Mouse (Mus musculus) left cerebral cortex, postnatal 25 days (tissue): ENCODE measurements at regions not wholly inside any gene's neighbourhood (a gene's known extent, or its start where the extent isn't known, plus 50 kb on each side); places are given as distances from the start of the nearest gene placed in this dataset.
A peak's percentile ranks its signal among the peaks of the same experiment; 100 is the strongest.

Source experiments
- DNase-seq, 2 experiments: peaks; one replicate each; pipeline ENCODE4 v3.0.0; 2022; ENCODE audit warnings: low spot score in 2 of 2, mixed read lengths in 1 of 2
- intact Hi-C: fragments of 180-260 bp; cut with DNase I; formaldehyde crosslinking; loops from one replicate; pipeline ENCODE4 v1.15.1; 2025

GRCm38 (mm10) chr4:131491960-131492359 is 346.1 kb downstream of the Ptpru start:
- no peak for DNase-seq
- intact Hi-C loops, result no loop called here

GRCm38 (mm10) chr4:131493726-131494125 is 344.4 kb downstream of the Ptpru start:
- intact Hi-C loops, result no loop called here
- no peak for DNase-seq

- no peak for DNase-seq
- intact Hi-C loops, result no loop called here
Observed at GRCm38 (mm10) chr4:131496900-131497299, 341.2 kb downstream of the Ptpru start.

GRCm38 (mm10) chr4:131500928-131501650 is 337.0 kb downstream of the Ptpru start:
- intact Hi-C loops, result no loop called here
- peak in 1 of 2 experiments; percentile 92 for DNase-seq

- DNase-seq, result peak in 1 of 2 experiments; percentile 68
- intact Hi-C loops, result no loop called here
Observed at GRCm38 (mm10) chr4:131508154-131508553, 329.9 kb downstream of the Ptpru start.

- peak in 1 of 2 experiments; percentile 23 for DNase-seq
- intact Hi-C loops, result no loop called here
Observed at GRCm38 (mm10) chr4:131511586-131511985, 326.5 kb downstream of the Ptpru start.

GRCm38 (mm10) chr4:131512768-131513167 is 325.3 kb downstream of the Ptpru start:
- intact Hi-C loops, result no loop called here

GRCm38 (mm10) chr4:131520636-131521306 is 317.3 kb downstream of the Ptpru start:
- peak in 1 of 2 experiments; percentile 52 for DNase-seq
- intact Hi-C loops, result loop anchor here (5.0 to 10.0 kb wide), 2 partner anchors 197 to 314 kb away; partner anchors contain the start of gene Ptpru

More at GRCm38 (mm10) chr4:131512768-131513167, 325.3 kb downstream of the Ptpru start:
- no peak for DNase-seq

GRCm38 (mm10) chr4:131521307-131521651 is 316.8 kb downstream of the Ptpru start:
- intact Hi-C loops, result loop anchor here (5.0 to 10.0 kb wide), 2 partner anchors 196 to 314 kb away; partner anchors contain the start of gene Ptpru
- peak; percentile 44 to 64 for DNase-seq

- intact Hi-C loops, result loop anchor here (10.0 kb wide), 1 partner anchor 310 kb away; the partner anchor contains the start of gene Ptpru
- peak in 1 of 2 experiments; percentile 61 for DNase-seq
Observed at GRCm38 (mm10) chr4:131525236-131525635, 312.9 kb downstream of the Ptpru start.

GRCm38 (mm10) chr4:131530491-131530890 is 307.6 kb downstream of the Ptpru start:
- intact Hi-C loops, result no loop called here
- no peak for DNase-seq

- intact Hi-C loops, result no loop called here
- DNase-seq, result no peak
Observed at GRCm38 (mm10) chr4:131531003-131531402, 307.1 kb downstream of the Ptpru start.

GRCm38 (mm10) chr4:131534831-131535230 is 303.3 kb downstream of the Ptpru start:
- DNase-seq, result no peak
- intact Hi-C loops, result no loop called here

- intact Hi-C loops, result no loop called here
- no peak for DNase-seq
Observed at GRCm38 (mm10) chr4:131538237-131538636, 299.9 kb downstream of the Ptpru start.

GRCm38 (mm10) chr4:131546422-131547200 is 291.5 kb downstream of the Ptpru start:
- no peak for DNase-seq
- intact Hi-C loops, result no loop called here

GRCm38 (mm10) chr4:131549581-131549980 is 288.5 kb downstream of the Ptpru start:
- DNase-seq, result peak in 1 of 2 experiments; percentile 31
- intact Hi-C loops, result no loop called here

- no peak for DNase-seq
- intact Hi-C loops, result no loop called here
Observed at GRCm38 (mm10) chr4:131558513-131558912, 279.6 kb downstream of the Ptpru start.

- intact Hi-C loops, result no loop called here
Observed at GRCm38 (mm10) chr4:131563851-131564250, 274.2 kb downstream of the Ptpru start.

GRCm38 (mm10) chr4:131565203-131565602 is 272.9 kb downstream of the Ptpru start:
- no peak for DNase-seq
- intact Hi-C loops, result no loop called here

More at GRCm38 (mm10) chr4:131563851-131564250, 274.2 kb downstream of the Ptpru start:
- no peak for DNase-seq

GRCm38 (mm10) chr4:131567241-131567640 is 270.8 kb downstream of the Ptpru start:
- DNase-seq, result no peak
- intact Hi-C loops, result no loop called here
